Mouse (Mus musculus): ENCODE measurements around the gene Vmn1r19. TPM values are rescaled to one million over a fixed set of nuclear protein-coding genes. Genes with fewer than 3 reads are reported as not detected.
"Not testable (repeated sequence)": the region's sequence is repeated elsewhere in the genome, so short reads cannot be mapped to it uniquely, and the experiment has no call there.

Gene Vmn1r19
- total RNA-seq (2017): not detected in 3 replicates

GRCm38 (mm10) chr6:57403480-57403879 is at the start of gene Vmn1r19:
Gene Vmn1r19 (plus strand): TSS chr6:57403780.
- not testable (repeated sequence) for ATAC-seq (replicated peaks; ENCODE audit: insufficient number of reproducible peaks, low FRiP score, low TSS enrichment, poor library complexity, severe bottlenecking)

GRCm38 (mm10) chr6:57356864-57357263 is 46.7 kb upstream of the Vmn1r19 start:
- no peak for ATAC-seq (replicated peaks; ENCODE audit: insufficient number of reproducible peaks, low FRiP score, low TSS enrichment, poor library complexity, severe bottlenecking)

GRCm38 (mm10) chr6:57363627-57364026 is 40.0 kb upstream of the Vmn1r19 start, which contains the start of gene Vmn1r17:
Gene Vmn1r17 (minus strand): TSS chr6:57363727.
- ATAC-seq (replicated peaks; ENCODE audit: insufficient number of reproducible peaks, low FRiP score, low TSS enrichment, poor library complexity, severe bottlenecking): no peak

- not testable (repeated sequence) for ATAC-seq (replicated peaks; ENCODE audit: insufficient number of reproducible peaks, low FRiP score, low TSS enrichment, poor library complexity, severe bottlenecking)
Measured at GRCm38 (mm10) chr6:57365866-57366265, 37.7 kb upstream of the Vmn1r19 start.

GRCm38 (mm10) chr6:57367496-57367895 is 36.1 kb upstream of the Vmn1r19 start:
- ATAC-seq (replicated peaks; ENCODE audit: insufficient number of reproducible peaks, low FRiP score, low TSS enrichment, poor library complexity, severe bottlenecking): no peak

- ATAC-seq (replicated peaks; ENCODE audit: insufficient number of reproducible peaks, low FRiP score, low TSS enrichment, poor library complexity, severe bottlenecking): no peak
Measured at GRCm38 (mm10) chr6:57395683-57396082, 7.9 kb upstream of the Vmn1r19 start, which contains the start of gene Vmn1r18. Gene Vmn1r18 (minus strand): TSS chr6:57395783.

GRCm38 (mm10) chr6:57428630-57429029 is 25.1 kb downstream of the Vmn1r19 start, which contains the start of gene Vmn1r20:
Gene Vmn1r20 (plus strand): TSS chr6:57428930.
- ATAC-seq (replicated peaks; ENCODE audit: insufficient number of reproducible peaks, low FRiP score, low TSS enrichment, poor library complexity, severe bottlenecking): no peak

- no peak for ATAC-seq (replicated peaks; ENCODE audit: insufficient number of reproducible peaks, low FRiP score, low TSS enrichment, poor library complexity, severe bottlenecking)
Measured at GRCm38 (mm10) chr6:57431196-57431595, 27.6 kb downstream of the Vmn1r19 start.

Other genes with a start within 250 kb of the Vmn1r19 start
- gene Vmn1r12, start 246.9 kb upstream of the Vmn1r19 start, total RNA-seq (2017): not detected in 3 replicates
- gene Vmn1r13, start 200.5 kb upstream of the Vmn1r19 start, total RNA-seq (2017): 0.10 TPM in 1 of 3 replicates, not detected in the others
- not detected in 3 replicates for gene Vmn1r14, start 172.1 kb upstream of the Vmn1r19 start, total RNA-seq (2017)
- gene Vmn1r15, start 145.8 kb upstream of the Vmn1r19 start, total RNA-seq (2017): not detected in 3 replicates
- gene Vmn1r16, start 74.3 kb upstream of the Vmn1r19 start, total RNA-seq (2017): not detected in 3 replicates
- gene Vmn1r17, start 40.1 kb upstream of the Vmn1r19 start, total RNA-seq (2017): not detected in 3 replicates
- gene Vmn1r18, start 8.0 kb upstream of the Vmn1r19 start, total RNA-seq (2017): not detected in 3 replicates
- gene Vmn1r20, start 25.1 kb downstream of the Vmn1r19 start, total RNA-seq (2017): not detected in 3 replicates
- gene Ppm1k, start 131.7 kb downstream of the Vmn1r19 start, total RNA-seq (2017): 11.2 to 50.5 TPM (median 12.1 TPM) in 3 replicates
- 19.4 to 42.9 TPM (median 38.9 TPM) in 3 replicates for gene Herc6, start 177.2 kb downstream of the Vmn1r19 start, total RNA-seq (2017)

Data from monocyte, adult 5-6 weeks (primary cell).